Mouse (Mus musculus): ENCODE results near the gene Lrmda.

- TF ChIP-seq CTCF (IDR thresholded peaks at IDR 0.05; ENCODE audit: extremely low read depth, insufficient read length, insufficient replicate concordance, low read depth, low read length) (no peak), POLR2A (IDR thresholded peaks at IDR 0.05; ENCODE audit: low read depth, low read length) (no peak)
Observed at GRCm38 (mm10) chr14:22923251-22923650, 903.7 kb downstream of the Lrmda start.
